Mouse (Mus musculus) limb, embryonic 11.5 days (tissue): ENCODE data around the gene Fgfr2. TPM values are rescaled to one million over a fixed set of nuclear protein-coding genes. Genes with fewer than 3 reads are reported as not detected.

ENCODE experiments used
- ATAC-seq: fragments of 200-750 bp; cut with Nextera tagmentation; 2 replicates; pipeline ENCODE4 v1.8.0; 2017; ENCODE audit warnings: low read depth; ENCODE audit not compliant: insufficient number of reproducible peaks, low FRiP score, low TSS enrichment
- DNase-seq: peaks from one replicate; pipeline ENCODE4 v3.0.0-alpha.2; 2015; ENCODE audit warnings: low spot score
- H3K27ac ChIP-seq: fragments of 300-500 bp; sonication (generic); replicated peaks from 2 replicates; pipeline ENCODE4 v1.5.1; 2014; ENCODE audit warnings: low read depth, mild to moderate bottlenecking, low read length
- H3K27me3 ChIP-seq: fragments of 300-500 bp; sonication (generic); 2 replicates; pipeline ENCODE4 v1.6.1; 2014; ENCODE audit warnings: mild to moderate bottlenecking, low read length, mixed read lengths; ENCODE audit not compliant: control insufficient read depth, insufficient read depth
- H3K36me3 ChIP-seq: fragments of 300-500 bp; sonication (generic); 2 replicates; pipeline ENCODE4 v1.6.1; 2014; ENCODE audit warnings: mild to moderate bottlenecking, low read length, moderate library complexity, mixed read lengths; ENCODE audit not compliant: control insufficient read depth, insufficient read depth
- H3K4me1 ChIP-seq: fragments of 300-500 bp; sonication (generic); 2 replicates; pipeline ENCODE4 v1.6.1; 2014; ENCODE audit warnings: low read length, mixed read lengths; ENCODE audit not compliant: control insufficient read depth, insufficient read depth
- H3K4me2 ChIP-seq: fragments of 300-500 bp; sonication (generic); 2 replicates; pipeline ENCODE4 v1.6.1; 2014; ENCODE audit warnings: low read depth, mild to moderate bottlenecking, moderate library complexity; ENCODE audit not compliant: severe bottlenecking
- H3K4me3 ChIP-seq: fragments of 300-500 bp; sonication (generic); 2 replicates; pipeline ENCODE4 v1.5.1; 2014; ENCODE audit warnings: low read depth, low read length
- H3K9ac ChIP-seq: fragments of 300-500 bp; sonication (generic); 2 replicates; pipeline ENCODE4 v1.6.1; 2014; ENCODE audit warnings: mild to moderate bottlenecking, low read length
- H3K9me3 ChIP-seq: fragments of 300-500 bp; sonication (generic); 2 replicates; pipeline ENCODE4 v1.6.1; 2016; ENCODE audit warnings: low read length; ENCODE audit not compliant: control insufficient read depth
- WGBS: fragments of 180-500 bp; shearing (Covaris S2); extraction: QIAGEN DNeasy Blood & Tissue Kit; methylation state at CpG from one replicate; pipeline ENCODE4 v1.1.7; 2014; 5-methylcytosine and 5-hydroxymethylcytosine counted together
- polyA plus RNA-seq: library from polyadenylated mRNA; unstranded; fragments of >200 nt; fragmentation: Nextera tagmentation; extraction: Ambion mirVana; gene quantifications from 2 replicates; pipeline ENCODE4 v1.2.1, GENCODE M21; 2014

The Fgfr2 gene
- polyA plus RNA-seq, 1 experiment from 2014 or later: 60.1 TPM

GRCm38 (mm10) chr7:133067321-133067841 is 55.8 kb downstream of the Fgfr2 start:
- no peak overlapping the region for H3K4me2 ChIP-seq
- ATAC-seq (no peak), DNase-seq (peak; percentile 26)
- whole genome bisulfite sequencing: 43% methylated on average over 7 of the region's 7 CpGs
- no peak overlapping the region for H3K4me3 ChIP-seq
- peaks cover 5% of the 10 kb centered on the region; the same call in 1 of the 2 replicates for H3K4me1 ChIP-seq
- no peak overlapping the region for H3K27ac ChIP-seq
- no peaks in the 10 kb centered on the region; the same call in none of the 2 replicates for H3K36me3 ChIP-seq
- no peaks in the 10 kb centered on the region for H3K27me3 ChIP-seq
- no peaks in the 10 kb centered on the region for H3K9me3 ChIP-seq
- no peak overlapping the region for H3K9ac ChIP-seq

GRCm38 (mm10) chr7:133066776-133067175 is 56.4 kb downstream of the Fgfr2 start:
- DNase-seq: no peak
- WGBS: 39% methylated on average over 6 of the region's 6 CpGs
- H3K4me2 ChIP-seq: no peak overlapping the region
- H3K4me1 ChIP-seq: peaks cover 5% of the 10 kb centered on the region; the same call in 1 of the 2 replicates
- no peak overlapping the region for H3K27ac ChIP-seq
- H3K9me3 ChIP-seq: no peaks in the 10 kb centered on the region
- H3K4me3 ChIP-seq: no peak overlapping the region
- no peak overlapping the region for H3K9ac ChIP-seq
- no peaks in the 10 kb centered on the region; the same call in none of the 2 replicates for H3K36me3 ChIP-seq
- no peaks in the 10 kb centered on the region for H3K27me3 ChIP-seq
- ATAC-seq: no peak

GRCm38 (mm10) chr7:133062055-133062454 is 61.1 kb downstream of the Fgfr2 start:
- Histone ChIP-seq H3K4me2 (no peak overlapping the region), H3K27ac (no peak overlapping the region), H3K4me1 (0 out of 2 replicates have a peak, but pooled peaks cover 4% of the 10 kb centered on the region), H3K9ac (no peak overlapping the region), H3K4me3 (no peak overlapping the region), H3K9me3 (no peaks in the 10 kb centered on the region), H3K27me3 (no peaks in the 10 kb centered on the region), H3K36me3 (no peaks in the 10 kb centered on the region; the same call in 1 of the 2 replicates)
- WGBS: 83% methylated on average over 3 of the region's 3 CpGs
- ATAC-seq (no peak), DNase-seq (no peak)

GRCm38 (mm10) chr7:133060170-133060569 is 63.0 kb downstream of the Fgfr2 start:
- no peaks in the 10 kb centered on the region; the same call in 1 of the 2 replicates for H3K36me3 ChIP-seq
- no peak overlapping the region for H3K9ac ChIP-seq
- H3K9me3 ChIP-seq: no peaks in the 10 kb centered on the region
- H3K4me3 ChIP-seq: no peak overlapping the region
- H3K27ac ChIP-seq: no peak overlapping the region
- 90% methylated on average over 6 of the region's 6 CpGs for WGBS
- 0 out of 2 replicates have a peak, but pooled peaks cover 4% of the 10 kb centered on the region for H3K4me1 ChIP-seq
- ATAC-seq: no peak
- DNase-seq: no peak
- no peak overlapping the region for H3K4me2 ChIP-seq
- H3K27me3 ChIP-seq: no peaks in the 10 kb centered on the region

- no peak overlapping the region for H3K9ac ChIP-seq
- H3K4me2 ChIP-seq: no peak overlapping the region
- no peak overlapping the region for H3K27ac ChIP-seq
- H3K4me1 ChIP-seq: 0 out of 2 replicates have a peak, but pooled peaks cover 4% of the 10 kb centered on the region
- no peak for DNase-seq
- H3K9me3 ChIP-seq: no peaks in the 10 kb centered on the region
- WGBS: 41% methylated on average over 9 of the region's 9 CpGs
- no peaks in the 10 kb centered on the region for H3K27me3 ChIP-seq
- ATAC-seq: no peak
- H3K4me3 ChIP-seq: no peak overlapping the region
- H3K36me3 ChIP-seq: no peaks in the 10 kb centered on the region; the same call in 1 of the 2 replicates
Measured at GRCm38 (mm10) chr7:133059517-133060104, 63.5 kb downstream of the Fgfr2 start.

GRCm38 (mm10) chr7:133059150-133059509 is 64.0 kb downstream of the Fgfr2 start:
- Histone ChIP-seq H3K9me3 (no peaks in the 10 kb centered on the region), H3K36me3 (no peaks in the 10 kb centered on the region), H3K9ac (no peak overlapping the region), H3K4me3 (no peak overlapping the region), H3K4me2 (no peak overlapping the region), H3K27ac (no peak overlapping the region), H3K27me3 (no peaks in the 10 kb centered on the region), H3K4me1 (0 out of 2 replicates have a peak, but pooled peaks cover 4% of the 10 kb centered on the region)
- DNase-seq (no peak), ATAC-seq (no peak)
- 46% methylated on average over 6 of the region's 6 CpGs for WGBS

- 0 out of 2 replicates have a peak, but pooled peaks cover 4% of the 10 kb centered on the region for H3K4me1 ChIP-seq
Measured at GRCm38 (mm10) chr7:133058496-133059149, 64.5 kb downstream of the Fgfr2 start.

GRCm38 (mm10) chr7:133056924-133057323 is 66.2 kb downstream of the Fgfr2 start:
- 0 out of 2 replicates have a peak, but pooled peaks cover 4% of the 10 kb centered on the region for H3K4me1 ChIP-seq
- no peak overlapping the region for H3K9ac ChIP-seq
- no peak for DNase-seq
- H3K27ac ChIP-seq: no peak overlapping the region
- no peak for ATAC-seq
- no peaks in the 10 kb centered on the region for H3K36me3 ChIP-seq
- H3K4me2 ChIP-seq: no peak overlapping the region
- H3K4me3 ChIP-seq: no peak overlapping the region
- H3K27me3 ChIP-seq: no peaks in the 10 kb centered on the region
- no peaks in the 10 kb centered on the region for H3K9me3 ChIP-seq
- WGBS: 93% methylated on average over 8 of the region's 8 CpGs

More at GRCm38 (mm10) chr7:133058496-133059149, 64.5 kb downstream of the Fgfr2 start:
- H3K27me3 ChIP-seq: no peaks in the 10 kb centered on the region
- no peaks in the 10 kb centered on the region for H3K36me3 ChIP-seq
- H3K9ac ChIP-seq: no peak overlapping the region
- no peak overlapping the region for H3K4me3 ChIP-seq
- no peak overlapping the region for H3K4me2 ChIP-seq
- no peak for DNase-seq
- no peaks in the 10 kb centered on the region for H3K9me3 ChIP-seq
- no peak overlapping the region for H3K27ac ChIP-seq
- 91% methylated on average over 12 of the region's 12 CpGs for WGBS
- ATAC-seq: no peak
